Mouse (Mus musculus) forebrain, postnatal 0 days (tissue): ENCODE results near the gene Aox1. TPM values are rescaled to one million over a fixed set of nuclear protein-coding genes. Genes with fewer than 3 reads are reported as not detected.

Experiments used
- ATAC-seq: fragments of 200-750 bp; cut with Nextera tagmentation; 2 replicates; pipeline ENCODE4 v1.8.0; 2017; ENCODE audit warnings: mild to moderate bottlenecking, moderate library complexity
- DNase-seq: peaks from one replicate; pipeline ENCODE4 v3.0.0-alpha.2; 2015
- H3K27ac ChIP-seq: fragments of 300-500 bp; sonication (generic); 2 replicates; pipeline ENCODE4 v1.5.1; 2014; ENCODE audit warnings: low read depth, mild to moderate bottlenecking, antibody characterized with exemption, low read length, moderate library complexity, mixed read lengths
- H3K27me3 ChIP-seq: fragments of 300-500 bp; sonication (generic); 2 replicates; pipeline ENCODE4 v1.6.1; 2014; ENCODE audit warnings: mild to moderate bottlenecking, low read length, mixed read lengths; ENCODE audit not compliant: insufficient read depth
- H3K36me3 ChIP-seq: fragments of 300-500 bp; sonication (generic); 2 replicates; pipeline ENCODE4 v1.6.1; 2014; ENCODE audit warnings: mild to moderate bottlenecking, moderate library complexity; ENCODE audit not compliant: insufficient read depth
- H3K4me1 ChIP-seq: fragments of 300-500 bp; sonication (generic); 2 replicates; pipeline ENCODE4 v1.6.1; 2014; ENCODE audit warnings: antibody characterized with exemption; ENCODE audit not compliant: insufficient read depth
- H3K4me2 ChIP-seq: fragments of 300-500 bp; sonication (generic); 2 replicates; pipeline ENCODE4 v1.6.1; 2014; ENCODE audit warnings: low read depth, mild to moderate bottlenecking, moderate library complexity
- H3K4me3 ChIP-seq: fragments of 300-500 bp; sonication (generic); 2 replicates; pipeline ENCODE4 v1.5.1; 2014; ENCODE audit warnings: low read depth, low read length, mixed read lengths
- H3K9ac ChIP-seq: fragments of 300-500 bp; sonication (generic); 2 replicates; pipeline ENCODE4 v1.6.1; 2014; ENCODE audit warnings: mild to moderate bottlenecking
- H3K9me3 ChIP-seq: fragments of 300-500 bp; sonication (generic); 2 replicates; pipeline ENCODE4 v1.6.1; 2016; ENCODE audit warnings: low read length
- CTCF ChIP-seq: sonication (generic); IDR thresholded peaks from 2 replicates; pipeline ENCODE4 v1.5.1; 2016; ENCODE audit warnings: antibody characterized with exemption, control low read depth, low read depth
- WGBS: fragments of 180-500 bp; shearing (Covaris S2); extraction: QIAGEN DNeasy Blood & Tissue Kit; methylation state at CpG from one replicate; pipeline ENCODE4 v1.1.7; 2014; 5-methylcytosine and 5-hydroxymethylcytosine counted together
- polyA plus RNA-seq: library from polyadenylated mRNA; unstranded; fragments of >200 nt; fragmentation: Nextera tagmentation; extraction: Ambion mirVana; gene quantifications from 2 replicates; pipeline ENCODE4 v1.2.1, GENCODE M21; 2015
- total RNA-seq: library from RNA; depleted of rRNA; stranded (reverse); fragments of >200 nt; gene quantifications from 2 replicates; pipeline ENCODE4 v1.2.3, GENCODE M21; 2014

Gene Aox1
- total and polyA plus RNA-seq, 2 experiments from 2014 or later = 0.38 to 0.90 TPM

DNA sequence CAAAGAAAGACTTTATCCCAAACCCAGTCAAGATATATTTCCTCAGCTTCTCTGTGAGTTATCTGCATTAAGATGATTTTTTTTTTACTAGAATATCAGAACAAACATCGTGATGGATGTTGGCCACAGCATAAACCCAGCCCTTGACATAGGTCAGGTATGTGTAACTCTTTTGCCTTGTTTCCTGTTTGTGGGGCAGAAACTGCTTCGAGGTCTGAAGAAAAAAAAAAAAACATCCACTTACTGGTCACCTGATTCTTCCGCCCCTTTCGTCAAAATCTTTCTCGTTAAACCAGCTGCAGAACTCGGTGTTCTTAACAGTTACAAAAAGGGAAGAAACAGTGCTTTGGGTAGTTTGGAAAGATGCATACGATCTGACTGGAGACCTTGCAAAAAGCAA is 72.8 kb downstream of the Aox1 start:
- Histone ChIP-seq H3K9me3 (no peaks in the 10 kb centered on the region), H3K27me3 (no peaks in the 10 kb centered on the region), H3K36me3 (no peaks in the 10 kb centered on the region), H3K4me1 (no peaks in the 10 kb centered on the region), H3K4me2 (no peak overlapping the region), H3K27ac (no peak overlapping the region), H3K9ac (no peak overlapping the region), H3K4me3 (no peak overlapping the region)
- WGBS = 78% methylated on average over 7 of the region's 7 CpGs
- no peak for DNase-seq
- no peak for TF ChIP-seq CTCF
- no peak for ATAC-seq

DNA sequence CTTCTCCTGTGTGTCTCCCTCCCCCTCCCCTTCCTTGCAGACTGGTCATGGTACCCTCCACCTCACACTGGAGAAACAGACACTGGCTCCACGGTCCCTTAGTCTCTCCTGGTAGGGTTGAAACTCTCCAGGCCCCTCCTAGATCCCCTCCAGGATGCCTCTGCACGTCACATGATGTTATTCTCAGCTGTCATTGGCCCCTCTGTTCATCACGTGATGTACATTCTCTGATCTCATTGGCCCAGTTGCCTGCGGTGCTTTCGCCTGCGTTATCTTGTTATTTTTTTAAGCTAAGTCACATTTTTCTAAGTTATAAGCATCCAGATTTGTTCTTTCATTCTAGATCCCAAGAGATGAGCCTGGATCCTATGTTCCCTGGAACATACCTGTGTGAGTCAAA is 76.0 kb downstream of the Aox1 start:
- no peak for ATAC-seq
- DNase-seq = no peak
- H3K27me3 ChIP-seq = no peaks in the 10 kb centered on the region
- no peak overlapping the region for H3K4me3 ChIP-seq
- WGBS = 88% methylated on average over 6 of the region's 6 CpGs
- no peak overlapping the region for H3K27ac ChIP-seq
- no peaks in the 10 kb centered on the region for H3K4me1 ChIP-seq
- TF ChIP-seq CTCF = no peak
- H3K4me2 ChIP-seq = no peak overlapping the region
- no peaks in the 10 kb centered on the region for H3K9me3 ChIP-seq
- no peaks in the 10 kb centered on the region for H3K36me3 ChIP-seq
- no peak overlapping the region for H3K9ac ChIP-seq

DNA sequence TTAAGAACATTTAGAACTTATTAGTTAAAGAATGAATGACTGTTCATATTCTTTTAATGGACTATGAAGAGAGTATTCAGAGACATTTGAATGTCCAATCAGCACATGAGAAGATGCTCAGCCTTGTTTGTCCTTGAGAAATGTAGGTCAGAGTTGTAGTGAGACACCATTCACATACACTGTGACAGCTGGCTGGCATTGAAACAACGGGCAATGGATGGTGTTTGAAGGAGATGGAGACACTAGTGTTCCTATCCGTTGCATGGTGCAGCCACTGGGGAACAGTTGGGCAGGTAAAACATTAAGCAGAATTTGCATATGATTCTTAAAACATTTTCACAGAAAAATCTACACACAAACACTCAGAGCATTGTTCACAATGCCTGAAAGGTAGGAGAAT is 77.3 kb downstream of the Aox1 start:
- no peak for ATAC-seq
- TF ChIP-seq CTCF = no peak
- no peak for DNase-seq
- Histone ChIP-seq H3K4me1 (no peaks in the 10 kb centered on the region), H3K9me3 (no peaks in the 10 kb centered on the region), H3K27ac (no peak overlapping the region), H3K4me2 (no peak overlapping the region), H3K9ac (no peak overlapping the region), H3K36me3 (no peaks in the 10 kb centered on the region), H3K4me3 (no peak overlapping the region), H3K27me3 (no peaks in the 10 kb centered on the region)
- 83% methylated on average over 2 of the region's 2 CpGs for WGBS

DNA sequence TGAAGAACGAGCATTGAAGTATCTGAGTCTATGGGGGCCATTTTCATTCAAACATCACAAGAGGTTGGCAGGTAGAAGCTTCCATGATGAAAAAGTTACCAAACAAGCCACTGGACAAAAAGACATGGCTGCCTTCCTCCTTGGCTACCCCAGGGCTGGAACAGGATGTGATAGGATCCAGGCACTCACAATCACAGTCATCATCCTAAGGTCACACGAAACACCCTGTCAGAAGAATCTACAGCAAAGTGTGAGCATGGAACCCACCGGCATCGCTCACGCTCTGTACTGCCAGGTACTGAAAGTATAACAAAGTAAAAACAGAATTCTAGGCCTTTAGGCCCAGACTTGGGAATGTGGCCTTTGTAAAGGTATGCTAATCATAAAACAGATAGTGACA is 80.5 kb downstream of the Aox1 start:
- Histone ChIP-seq H3K4me3 (no peak overlapping the region), H3K27ac (no peak overlapping the region), H3K9me3 (no peaks in the 10 kb centered on the region), H3K36me3 (no peaks in the 10 kb centered on the region), H3K4me1 (no peaks in the 10 kb centered on the region; the same call in 1 of the 2 replicates), H3K27me3 (no peaks in the 10 kb centered on the region), H3K4me2 (no peak overlapping the region), H3K9ac (no peak overlapping the region)
- no peak for DNase-seq
- WGBS = 96% methylated on average over 5 of the region's 5 CpGs
- no peak for TF ChIP-seq CTCF
- no peak for ATAC-seq

DNA sequence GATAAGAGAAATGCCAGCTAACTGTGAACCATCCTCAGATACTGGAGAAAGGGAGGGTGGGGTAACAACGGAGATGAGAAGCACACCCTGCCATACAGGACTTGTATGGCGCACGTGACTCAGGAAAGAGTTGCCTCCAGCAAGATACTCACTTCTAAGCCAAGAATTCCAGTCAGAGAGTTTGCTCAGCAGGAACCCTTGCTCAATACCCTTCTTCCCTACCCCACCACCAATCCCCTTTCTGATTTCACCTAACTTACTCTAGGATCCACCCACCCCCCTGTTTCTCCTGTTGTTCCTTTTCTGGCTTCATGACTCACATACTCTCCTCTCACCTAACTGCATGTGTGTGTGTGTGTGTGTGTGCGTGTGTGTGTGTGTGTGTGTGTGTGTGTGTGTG is 81.6 kb downstream of the Aox1 start:
- no peaks in the 10 kb centered on the region for H3K9me3 ChIP-seq
- H3K4me3 ChIP-seq = no peak overlapping the region
- H3K4me2 ChIP-seq = no peak overlapping the region
- no peak for TF ChIP-seq CTCF
- H3K27ac ChIP-seq = no peak overlapping the region
- WGBS = 81% methylated on average over 4 of the region's 4 CpGs
- no peak for ATAC-seq
- no peak overlapping the region for H3K9ac ChIP-seq
- H3K4me1 ChIP-seq = no peaks in the 10 kb centered on the region; the same call in 1 of the 2 replicates
- no peaks in the 10 kb centered on the region for H3K27me3 ChIP-seq
- no peak for DNase-seq
- no peaks in the 10 kb centered on the region for H3K36me3 ChIP-seq

DNA sequence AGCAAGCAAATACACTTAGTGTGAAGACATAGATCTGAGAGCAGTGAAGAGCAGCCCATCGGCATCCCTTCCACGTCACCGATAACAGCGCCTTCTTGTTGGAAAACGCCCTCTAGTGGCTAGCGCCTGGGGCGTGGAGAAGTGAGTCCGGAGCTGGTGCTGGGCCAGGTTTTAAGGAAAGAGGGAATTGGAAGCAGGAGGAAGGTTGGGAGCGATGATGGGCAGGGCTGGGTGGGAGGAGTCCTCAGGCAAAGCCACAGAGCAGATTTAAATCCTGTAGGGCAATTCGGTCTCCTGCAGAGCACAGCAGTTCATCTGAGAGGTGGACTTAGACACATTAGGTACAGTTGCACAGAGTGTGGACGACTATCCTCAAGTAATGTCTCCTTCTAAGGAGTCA is 83.1 kb downstream of the Aox1 start, which contains the start of gene Aox3:
Aox3 (plus strand) TSS at position 251 of the 400 bp plus-strand sequence.
- Histone ChIP-seq H3K27me3 (no peaks in the 10 kb centered on the region), H3K4me3 (no peak within 1 kb of the TSS), H3K4me2 (peak within 1 kb of the TSS; percentile 31), H3K9me3 (no peaks in the 10 kb centered on the region), H3K9ac (no peak within 1 kb of the TSS), H3K36me3 (no peaks in the 10 kb centered on the region), H3K27ac (no peak within 1 kb of the TSS), H3K4me1 (no peaks in the 10 kb centered on the region; the same call in 1 of the 2 replicates)
- peak; percentile 83 for DNase-seq
- whole genome bisulfite sequencing = 12% methylated on average over 11 of the region's 11 CpGs
- TF ChIP-seq CTCF = peak; percentile 84
- peak; percentile 88 for ATAC-seq

DNA sequence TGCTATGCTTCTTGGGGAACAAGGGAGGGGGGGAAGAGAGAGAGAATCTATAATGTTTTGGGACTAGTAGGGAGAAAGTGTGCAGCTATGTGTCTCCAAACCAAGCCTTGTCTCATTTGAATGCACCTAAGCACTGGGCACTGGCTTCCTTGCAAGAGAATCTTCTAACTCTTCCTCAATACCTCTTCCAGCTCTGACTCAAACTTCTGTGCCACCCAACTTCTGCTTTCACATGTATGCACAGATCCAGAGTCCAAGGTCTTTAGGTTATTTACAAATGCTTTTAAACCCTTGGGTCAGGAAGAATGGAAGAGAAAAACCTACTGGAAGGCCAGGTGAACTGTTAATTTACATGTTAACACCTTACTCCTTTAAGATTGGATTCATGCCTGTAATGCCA is 83.7 kb downstream of the Aox1 start:
- TF ChIP-seq CTCF = no peak
- Histone ChIP-seq H3K9me3 (no peaks in the 10 kb centered on the region), H3K36me3 (no peaks in the 10 kb centered on the region), H3K27ac (no peak overlapping the region), H3K4me1 (no peaks in the 10 kb centered on the region; the same call in 1 of the 2 replicates), H3K27me3 (no peaks in the 10 kb centered on the region), H3K4me2 (no peak overlapping the region), H3K9ac (no peak overlapping the region), H3K4me3 (no peak overlapping the region)
- ATAC-seq (no peak), DNase-seq (no peak)
